Mouse (Mus musculus): ENCODE measurements around the gene Coil. TPM values are rescaled to one million over a fixed set of nuclear protein-coding genes. Genes with fewer than 3 reads are reported as not detected.
A peak's percentile ranks its signal among the peaks of the same experiment; 100 is the strongest.

Coil gene
- polyA plus RNA-seq, 2 experiments: 2.6 to 4.0 TPM

DNA sequence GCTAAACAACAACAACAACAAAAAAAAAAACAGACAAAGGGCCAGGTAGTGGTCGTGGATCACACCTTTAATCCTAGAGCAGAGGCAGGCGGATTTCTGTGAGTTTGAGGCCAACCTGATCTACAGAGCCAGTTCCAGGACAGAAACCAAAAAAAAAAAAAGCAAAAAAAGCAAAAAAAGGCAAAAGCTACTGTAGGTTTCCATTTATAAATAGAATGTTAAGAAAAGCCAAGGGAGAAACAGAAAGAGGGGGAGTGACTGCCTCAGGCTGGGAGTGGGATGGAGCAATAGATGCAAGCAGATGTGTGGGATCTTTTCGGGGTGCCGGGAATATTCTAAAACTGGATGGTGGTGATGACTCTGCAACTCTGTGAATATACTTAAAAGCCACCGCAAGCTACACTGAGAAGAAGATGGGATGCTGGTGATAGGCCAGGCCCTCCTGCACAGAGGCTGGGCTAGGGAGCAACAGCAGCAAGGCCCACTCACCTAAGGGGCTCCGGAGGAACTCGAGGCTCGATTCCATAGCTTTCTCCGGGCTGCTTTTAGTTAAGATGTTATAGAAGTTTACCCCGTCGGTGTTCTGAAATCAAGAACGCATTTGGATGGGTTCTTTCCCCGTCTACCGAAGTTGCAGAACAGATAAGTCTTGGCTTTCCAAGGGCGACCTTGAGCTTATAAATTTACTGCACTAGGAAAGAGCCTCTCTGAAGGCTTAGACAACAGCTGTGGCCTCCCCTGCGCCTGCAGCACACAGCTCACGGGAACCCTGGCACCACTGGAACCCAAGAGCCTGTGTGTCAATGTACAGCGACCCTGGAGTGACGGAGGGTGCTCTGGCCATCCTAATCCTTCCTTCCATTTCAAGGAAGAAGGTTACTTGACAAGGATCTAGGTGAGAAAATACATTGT lies 35.7 kb upstream of the Coil start:
- no peak overlapping the region for H3K4me3 ChIP-seq (ENCODE audit: insufficient read depth in 1 of 2, low read depth in 2 of 2, low read length in 2 of 2)
- H3K4me1 ChIP-seq (replicated peaks; ENCODE audit: control insufficient read depth in 2 of 2, insufficient read depth in 2 of 2, low read length in 1 of 2): no peaks in the 10 kb centered on the region
- no peaks in the 10 kb centered on the region for H3K27me3 ChIP-seq (ENCODE audit: control insufficient read depth, insufficient read depth, low read length)
- no peak for ATAC-seq (ENCODE audit: insufficient read depth)
- H3K4me2 ChIP-seq (ENCODE audit: low read depth): no peak overlapping the region
- 75% methylated on average over 19 of the region's 19 CpGs for WGBS (ENCODE audit: insufficient replicate concordance)
- no peak overlapping the region for H3K27ac ChIP-seq
- no peaks in the 10 kb centered on the region for H3K36me3 ChIP-seq (replicated peaks; ENCODE audit: control insufficient read depth, insufficient read depth, low read depth)
- no peak for DNase-seq (ENCODE audit: low read depth in 3 of 3, low spot score in 3 of 3)
- no peak overlapping the region for H3K9ac ChIP-seq (replicated peaks)
- no peaks in the 10 kb centered on the region for H3K9me3 ChIP-seq (ENCODE audit: control insufficient read depth, low read length)
- no peak for TF ChIP-seq CTCF (IDR thresholded peaks at IDR 0.05; ENCODE audit: low read depth)
- no peak for TF ChIP-seq EP300 (IDR thresholded peaks at IDR 0.05; ENCODE audit: low read depth)

GRCm38 (mm10) chr11:88937886-88938285 lies 32.2 kb upstream of the Coil start:
- Histone ChIP-seq H3K36me3 (replicated peaks; ENCODE audit: control insufficient read depth, insufficient read depth, low read depth) (no peaks in the 10 kb centered on the region), H3K9me3 (ENCODE audit: control insufficient read depth, low read length) (no peaks in the 10 kb centered on the region), H3K4me2 (ENCODE audit: low read depth) (no peak overlapping the region), H3K27ac (no peak overlapping the region), H3K4me1 (replicated peaks; ENCODE audit: control insufficient read depth in 2 of 2, insufficient read depth in 2 of 2, low read length in 1 of 2) (no peaks in the 10 kb centered on the region), H3K27me3 (ENCODE audit: control insufficient read depth, insufficient read depth, low read length) (no peaks in the 10 kb centered on the region), H3K4me3 (ENCODE audit: insufficient read depth in 1 of 2, low read depth in 2 of 2, low read length in 2 of 2) (no peak overlapping the region), H3K9ac (replicated peaks) (no peak overlapping the region)
- WGBS (ENCODE audit: insufficient replicate concordance): 59% methylated on average over 2 of the region's 2 CpGs
- DNase-seq (ENCODE audit: low read depth in 3 of 3, low spot score in 3 of 3): no peak
- TF ChIP-seq CTCF (IDR thresholded peaks at IDR 0.05; ENCODE audit: low read depth) (no peak), EP300 (IDR thresholded peaks at IDR 0.05; ENCODE audit: low read depth) (no peak)
- no peak for ATAC-seq (ENCODE audit: insufficient read depth)

GRCm38 (mm10) chr11:88938770-88939169 lies 31.3 kb upstream of the Coil start:
- DNase-seq (ENCODE audit: low read depth in 3 of 3, low spot score in 3 of 3): no peak
- H3K4me2 ChIP-seq (ENCODE audit: low read depth): no peak overlapping the region
- H3K9me3 ChIP-seq (ENCODE audit: control insufficient read depth, low read length): no peaks in the 10 kb centered on the region
- no peaks in the 10 kb centered on the region for H3K27me3 ChIP-seq (ENCODE audit: control insufficient read depth, insufficient read depth, low read length)
- H3K27ac ChIP-seq: no peak overlapping the region
- H3K4me3 ChIP-seq (ENCODE audit: insufficient read depth in 1 of 2, low read depth in 2 of 2, low read length in 2 of 2): no peak overlapping the region
- WGBS (ENCODE audit: insufficient replicate concordance): 75% methylated on average over 2 of the region's 2 CpGs
- no peaks in the 10 kb centered on the region for H3K36me3 ChIP-seq (replicated peaks; ENCODE audit: control insufficient read depth, insufficient read depth, low read depth)
- TF ChIP-seq CTCF (IDR thresholded peaks at IDR 0.05; ENCODE audit: low read depth): 0 out of 2 replicates have a peak, but pooled peaks have one; percentile 12
- no peak for TF ChIP-seq EP300 (IDR thresholded peaks at IDR 0.05; ENCODE audit: low read depth)
- H3K4me1 ChIP-seq (replicated peaks; ENCODE audit: control insufficient read depth in 2 of 2, insufficient read depth in 2 of 2, low read length in 1 of 2): no peaks in the 10 kb centered on the region
- no peak for ATAC-seq (ENCODE audit: insufficient read depth)
- H3K9ac ChIP-seq (replicated peaks): no peak overlapping the region

- TF ChIP-seq CTCF (IDR thresholded peaks at IDR 0.05; ENCODE audit: low read depth): no peak
- TF ChIP-seq EP300 (IDR thresholded peaks at IDR 0.05; ENCODE audit: low read depth): no peak
- H3K4me3 ChIP-seq (ENCODE audit: insufficient read depth in 1 of 2, low read depth in 2 of 2, low read length in 2 of 2): no peak overlapping the region
- no peak for DNase-seq (ENCODE audit: low read depth in 3 of 3, low spot score in 3 of 3)
- WGBS (ENCODE audit: insufficient replicate concordance): 62% methylated on average over 4 of the region's 4 CpGs
- no peak overlapping the region for H3K9ac ChIP-seq (replicated peaks)
- H3K36me3 ChIP-seq (replicated peaks; ENCODE audit: control insufficient read depth, insufficient read depth, low read depth): no peaks in the 10 kb centered on the region
- no peak overlapping the region for H3K27ac ChIP-seq
- no peaks in the 10 kb centered on the region for H3K27me3 ChIP-seq (ENCODE audit: control insufficient read depth, insufficient read depth, low read length)
- ATAC-seq (ENCODE audit: insufficient read depth): no peak
- H3K4me1 ChIP-seq (replicated peaks; ENCODE audit: control insufficient read depth in 2 of 2, insufficient read depth in 2 of 2, low read length in 1 of 2): no peaks in the 10 kb centered on the region
- H3K4me2 ChIP-seq (ENCODE audit: low read depth): no peak overlapping the region
- no peaks in the 10 kb centered on the region for H3K9me3 ChIP-seq (ENCODE audit: control insufficient read depth, low read length)
These were observed 30.4 kb upstream of the Coil start for GRCm38 (mm10) chr11:88939634-88940033.

- Histone ChIP-seq H3K4me1 (replicated peaks; ENCODE audit: control insufficient read depth in 2 of 2, insufficient read depth in 2 of 2, low read length in 1 of 2) (no peaks in the 10 kb centered on the region), H3K4me3 (ENCODE audit: insufficient read depth in 1 of 2, low read depth in 2 of 2, low read length in 2 of 2) (no peak overlapping the region), H3K27me3 (ENCODE audit: control insufficient read depth, insufficient read depth, low read length) (no peaks in the 10 kb centered on the region), H3K4me2 (ENCODE audit: low read depth) (no peak overlapping the region), H3K9me3 (ENCODE audit: control insufficient read depth, low read length) (no peaks in the 10 kb centered on the region), H3K27ac (no peak overlapping the region), H3K9ac (replicated peaks) (no peak overlapping the region), H3K36me3 (replicated peaks; ENCODE audit: control insufficient read depth, insufficient read depth, low read depth) (no peaks in the 10 kb centered on the region)
- TF ChIP-seq CTCF (IDR thresholded peaks at IDR 0.05; ENCODE audit: low read depth) (no peak), EP300 (IDR thresholded peaks at IDR 0.05; ENCODE audit: low read depth) (no peak)
- DNase-seq (ENCODE audit: low read depth in 3 of 3, low spot score in 3 of 3) (no peak), ATAC-seq (ENCODE audit: insufficient read depth) (no peak)
- 68% methylated on average over 12 of the region's 12 CpGs for WGBS (ENCODE audit: insufficient replicate concordance)
These were observed 28.6 kb upstream of the Coil start for GRCm38 (mm10) chr11:88941489-88941888.

Data from liver, embryonic 14.5 days (tissue).